Mouse (Mus musculus): ENCODE measurements around the gene Igf1r. TPM values are rescaled to one million over a fixed set of nuclear protein-coding genes. Genes with fewer than 3 reads are reported as not detected.
A peak's percentile ranks its signal among the peaks of the same experiment; 100 is the strongest.

Gene Igf1r
- total RNA-seq, 2 experiments from 2014 or later: 52.7 to 54.3 TPM

GRCm38 (mm10) chr7:68211883-68212282 is 259.3 kb downstream of the Igf1r start:
- no peak for TF ChIP-seq CTCF (IDR thresholded peaks at IDR 0.05)
- no peak for DNase-seq (ENCODE audit: extremely low spot score in 1 of 2, low spot score in 2 of 2)
- Histone ChIP-seq H3K27ac (no peak overlapping the region), H3K4me3 (no peak overlapping the region)
- intact Hi-C loops (cut with DNase I): no loop called here

- no peak for DNase-seq (ENCODE audit: extremely low spot score in 1 of 2, low spot score in 2 of 2)
- intact Hi-C loops (cut with DNase I): no loop called here
- TF ChIP-seq CTCF (IDR thresholded peaks at IDR 0.05): no peak
- no peak overlapping the region for H3K4me3 ChIP-seq
- no peak overlapping the region for H3K27ac ChIP-seq
These were observed 261.2 kb downstream of the Igf1r start for GRCm38 (mm10) chr7:68213842-68214241.

- no peak overlapping the region for H3K27ac ChIP-seq
- no peak overlapping the region for H3K4me3 ChIP-seq
- no peak for DNase-seq (ENCODE audit: extremely low spot score in 1 of 2, low spot score in 2 of 2)
- no peak for TF ChIP-seq CTCF (IDR thresholded peaks at IDR 0.05)
- intact Hi-C loops (cut with DNase I): no loop called here
These were observed 263.0 kb downstream of the Igf1r start for GRCm38 (mm10) chr7:68215522-68216070.

- no peak overlapping the region for H3K4me3 ChIP-seq
- H3K27ac ChIP-seq: no peak overlapping the region
- DNase-seq (ENCODE audit: extremely low spot score in 1 of 2, low spot score in 2 of 2): no peak
- TF ChIP-seq CTCF (IDR thresholded peaks at IDR 0.05): no peak
- intact Hi-C loops (cut with DNase I): no loop called here
These were observed 266.3 kb downstream of the Igf1r start for GRCm38 (mm10) chr7:68218879-68219278.

- intact Hi-C loops (cut with DNase I): loop anchor here (5.0 kb wide), 1 partner anchor 81 kb away; no protein-coding TSS in a partner anchor
- Histone ChIP-seq H3K4me3 (no peak overlapping the region), H3K27ac (0 out of 2 replicates have a peak overlapping the region, but pooled peaks have one; percentile 11)
- no peak for DNase-seq (ENCODE audit: extremely low spot score in 1 of 2, low spot score in 2 of 2)
- TF ChIP-seq CTCF (IDR thresholded peaks at IDR 0.05): no peak
These were observed 269.1 kb downstream of the Igf1r start for GRCm38 (mm10) chr7:68221677-68222230.

GRCm38 (mm10) chr7:68223356-68223808 is 270.8 kb downstream of the Igf1r start:
- H3K27ac ChIP-seq: no peak overlapping the region
- no peak for TF ChIP-seq CTCF (IDR thresholded peaks at IDR 0.05)
- no peak overlapping the region for H3K4me3 ChIP-seq
- DNase-seq (ENCODE audit: extremely low spot score in 1 of 2, low spot score in 2 of 2): no peak
- intact Hi-C loops (cut with DNase I): loop anchor here (5.0 kb wide), 1 partner anchor 79 kb away; no protein-coding TSS in a partner anchor

GRCm38 (mm10) chr7:68224006-68224405 is 271.4 kb downstream of the Igf1r start:
- intact Hi-C loops (cut with DNase I): loop anchor here (5.0 kb wide), 1 partner anchor 78 kb away; no protein-coding TSS in a partner anchor
- DNase-seq (ENCODE audit: extremely low spot score in 1 of 2, low spot score in 2 of 2): no peak
- Histone ChIP-seq H3K4me3 (no peak overlapping the region), H3K27ac (no peak overlapping the region)
- no peak for TF ChIP-seq CTCF (IDR thresholded peaks at IDR 0.05)

- Histone ChIP-seq H3K27ac (no peak overlapping the region), H3K4me3 (no peak overlapping the region)
- intact Hi-C loops (cut with DNase I): no loop called here
- DNase-seq (ENCODE audit: extremely low spot score in 1 of 2, low spot score in 2 of 2): peak in 1 of 2 experiments; percentile 41
- TF ChIP-seq CTCF (IDR thresholded peaks at IDR 0.05): no peak
These were observed 272.9 kb downstream of the Igf1r start for GRCm38 (mm10) chr7:68225427-68226054.

- TF ChIP-seq CTCF (IDR thresholded peaks at IDR 0.05): no peak
- Histone ChIP-seq H3K27ac (no peak overlapping the region), H3K4me3 (no peak overlapping the region)
- intact Hi-C loops (cut with DNase I): no loop called here
- DNase-seq (ENCODE audit: extremely low spot score in 1 of 2, low spot score in 2 of 2): no peak
These were observed 274.4 kb downstream of the Igf1r start for GRCm38 (mm10) chr7:68227021-68227420.

GRCm38 (mm10) chr7:68227621-68228020 is 275.0 kb downstream of the Igf1r start:
- intact Hi-C loops (cut with DNase I): no loop called here
- DNase-seq (ENCODE audit: extremely low spot score in 1 of 2, low spot score in 2 of 2): no peak
- H3K4me3 ChIP-seq: no peak overlapping the region
- no peak overlapping the region for H3K27ac ChIP-seq
- TF ChIP-seq CTCF (IDR thresholded peaks at IDR 0.05): no peak

- no peak overlapping the region for H3K4me3 ChIP-seq
- no peak for DNase-seq (ENCODE audit: extremely low spot score in 1 of 2, low spot score in 2 of 2)
- no peak for TF ChIP-seq CTCF (IDR thresholded peaks at IDR 0.05)
- intact Hi-C loops (cut with DNase I): no loop called here
- no peak overlapping the region for H3K27ac ChIP-seq
These were observed 275.9 kb downstream of the Igf1r start for GRCm38 (mm10) chr7:68228491-68228890.

GRCm38 (mm10) chr7:68230831-68231230 is 278.2 kb downstream of the Igf1r start:
- DNase-seq (ENCODE audit: extremely low spot score in 1 of 2, low spot score in 2 of 2): no peak
- no peak for TF ChIP-seq CTCF (IDR thresholded peaks at IDR 0.05)
- Histone ChIP-seq H3K27ac (no peak overlapping the region), H3K4me3 (no peak overlapping the region)
- intact Hi-C loops (cut with DNase I): no loop called here
